Mouse (Mus musculus) heart, adult 18-20 months (tissue): ENCODE results near the gene Cyth1. TPM values are rescaled to one million over a fixed set of nuclear protein-coding genes. Genes with fewer than 3 reads are reported as not detected.
A peak's percentile ranks its signal among the peaks of the same experiment; 100 is the strongest.

Experiments used
- DNase-seq, 2 experiments: peaks; one replicate each; pipeline ENCODE4 v3.0.0; 2021 to 2022; ENCODE audit warnings: mixed read lengths in 1 of 2
- total RNA-seq, 2 experiments: library from RNA; stranded (reverse); gene quantifications; 2 replicates each; pipeline ENCODE4 v1.2.3; 2021

The Cyth1 gene
- total RNA-seq, 2 experiments from 2014 or later: 54.1 to 63.2 TPM

GRCm38 (mm10) chr11:118114581-118115110 is 133.7 kb downstream of the Cyth1 start:
- DNase-seq: no peak

- DNase-seq: no peak
Observed at GRCm38 (mm10) chr11:118113516-118114205, 134.7 kb downstream of the Cyth1 start.

- peak; percentile 74 to 90 for DNase-seq
Observed at GRCm38 (mm10) chr11:118104001-118104400, 144.4 kb downstream of the Cyth1 start.

GRCm38 (mm10) chr11:118103383-118103782 is 145.0 kb downstream of the Cyth1 start:
- no peak for DNase-seq

GRCm38 (mm10) chr11:118102838-118103237 is 145.6 kb downstream of the Cyth1 start:
- DNase-seq: peak; percentile 81 to 96

GRCm38 (mm10) chr11:118101133-118101532 is 147.3 kb downstream of the Cyth1 start:
- no peak for DNase-seq

- no peak for DNase-seq
Observed at GRCm38 (mm10) chr11:118096736-118097135, 151.7 kb downstream of the Cyth1 start.

GRCm38 (mm10) chr11:118095004-118095403 is 153.4 kb downstream of the Cyth1 start:
- DNase-seq: no peak

- DNase-seq: no peak
Observed at GRCm38 (mm10) chr11:118091002-118091670, 157.3 kb downstream of the Cyth1 start.

- DNase-seq: peak in 1 of 2 experiments; percentile 18
Observed at GRCm38 (mm10) chr11:118088896-118089295, 159.5 kb downstream of the Cyth1 start.

GRCm38 (mm10) chr11:118085961-118086360 is 162.4 kb downstream of the Cyth1 start:
- DNase-seq: no peak

GRCm38 (mm10) chr11:118085176-118085575 is 163.2 kb downstream of the Cyth1 start:
- DNase-seq: peak; percentile 13 to 26

- no peak for DNase-seq
Observed at GRCm38 (mm10) chr11:118084266-118084665, 164.1 kb downstream of the Cyth1 start.

GRCm38 (mm10) chr11:118083811-118084210 is 164.6 kb downstream of the Cyth1 start:
- DNase-seq: peak; percentile 40 to 87

GRCm38 (mm10) chr11:118082294-118082693 is 166.1 kb downstream of the Cyth1 start:
- DNase-seq: no peak

Other genes with a start within 250 kb of the Cyth1 start
- under 1 TPM; 0.02 to 0.05 TPM for gene Dnah17, start 118.0 kb downstream of the Cyth1 start, total RNA-seq
- 10 to 100 TPM; 12.3 to 12.4 TPM for gene Usp36, start 41.7 kb upstream of the Cyth1 start, total RNA-seq
- under 1 TPM; 0.39 to 0.42 TPM for gene Cep295nl, start 93.9 kb upstream of the Cyth1 start, total RNA-seq
- gene Timp2, start 107.1 kb upstream of the Cyth1 start, total RNA-seq: 100 to 1,000 TPM in 1 of 2 experiments, 10 to 100 TPM in 1; 75.0 to 102 TPM
- gene Lgals3bp, start 153.5 kb upstream of the Cyth1 start, total RNA-seq: 10 to 100 TPM; 19.6 to 34.9 TPM
- gene Cant1, start 170.5 kb upstream of the Cyth1 start, total RNA-seq: 10 to 100 TPM; 17.5 to 18.6 TPM
- gene C1qtnf1, start 179.6 kb upstream of the Cyth1 start, total RNA-seq: 10 to 100 TPM; 13.4 to 16.4 TPM
- 1 to 10 TPM; 4.2 to 5.1 TPM for gene Engase, start 228.2 kb upstream of the Cyth1 start, total RNA-seq